Mouse (Mus musculus): ENCODE data around the gene Araf.
"Not testable (repeated sequence)": the region's sequence is repeated elsewhere in the genome, so short reads cannot be mapped to it uniquely, and the experiment has no call there.

Gene Araf
- long read RNA-seq, experiment 1, transcript Araf-202 (6 exons, 1,520 nt), result minor isoform, 18 of 58 reads
- long read RNA-seq, experiment 1, transcript Araf-201 (16 exons, 2,358 nt), result major isoform, 19 of 58 reads
- long read RNA-seq, experiment 1, partial matches to known transcripts, result 11 of 58 reads
- long read RNA-seq, experiment 1, other reads (novel, unspliced or antisense), result 7 of 58 reads
- long read RNA-seq, experiment 2, transcript Araf-202 (6 exons, 1,520 nt), result minor isoform, 12 of 56 reads
- long read RNA-seq, experiment 2, transcript Araf-201 (16 exons, 2,358 nt), result major isoform, 19 of 56 reads
- long read RNA-seq, experiment 2, partial matches to known transcripts, result 13 of 56 reads
- long read RNA-seq, experiment 2, other reads (novel, unspliced or antisense), result 10 of 56 reads

DNA sequence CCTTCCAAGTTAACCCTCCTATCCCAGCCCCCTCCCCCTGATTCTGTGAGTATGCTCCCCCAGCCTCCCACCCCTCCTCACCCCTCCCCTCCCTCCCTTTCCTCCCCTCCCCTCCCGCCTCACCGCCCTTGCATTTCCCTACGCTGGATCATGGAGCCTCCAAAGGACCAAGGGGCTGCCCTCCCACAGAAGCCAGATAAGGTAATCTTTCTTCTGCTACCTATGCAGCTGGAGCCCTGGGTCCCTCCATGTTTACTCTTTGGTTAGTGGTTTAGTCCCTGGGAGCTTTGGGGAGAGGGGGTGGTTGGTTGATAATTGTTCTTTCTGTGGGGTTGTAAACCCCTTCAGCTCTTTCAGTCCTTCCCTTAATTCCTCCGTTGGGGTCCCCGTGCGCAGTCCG is at the start of gene Araf:
Gene Araf, plus strand, starts transcription at position 134 of the 400 bp plus-strand sequence.
- intact Hi-C loops (cut with DNase I), result loop anchor here (5.0 kb wide), 1 partner anchor 135 kb away; no protein-coding TSS in a partner anchor

DNA sequence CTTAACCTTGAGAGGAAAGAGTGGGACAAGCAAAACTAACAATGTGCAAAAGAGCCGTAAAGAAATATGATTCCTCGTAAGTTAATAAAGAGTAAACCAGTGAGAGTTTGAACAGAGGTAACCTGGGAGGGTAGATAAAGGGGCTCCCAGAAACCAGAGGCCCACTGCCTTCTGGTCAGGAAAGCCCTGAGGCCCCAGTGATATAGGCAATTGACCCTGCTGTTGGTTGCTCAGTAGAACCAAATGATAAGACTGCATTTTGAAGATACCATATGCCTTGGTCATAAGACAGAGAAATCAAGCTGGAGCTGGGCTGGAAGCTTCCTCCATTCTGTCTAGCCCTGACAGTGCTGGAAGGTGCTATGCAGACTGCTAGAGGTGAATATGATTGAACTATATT is 48.8 kb upstream of the Araf start:
- intact Hi-C loops (cut with DNase I), result no loop called here

GRCm38 (mm10) chrX:20761201-20761600 is 36.4 kb upstream of the Araf start:
- intact Hi-C loops (cut with DNase I), result no loop called here

DNA sequence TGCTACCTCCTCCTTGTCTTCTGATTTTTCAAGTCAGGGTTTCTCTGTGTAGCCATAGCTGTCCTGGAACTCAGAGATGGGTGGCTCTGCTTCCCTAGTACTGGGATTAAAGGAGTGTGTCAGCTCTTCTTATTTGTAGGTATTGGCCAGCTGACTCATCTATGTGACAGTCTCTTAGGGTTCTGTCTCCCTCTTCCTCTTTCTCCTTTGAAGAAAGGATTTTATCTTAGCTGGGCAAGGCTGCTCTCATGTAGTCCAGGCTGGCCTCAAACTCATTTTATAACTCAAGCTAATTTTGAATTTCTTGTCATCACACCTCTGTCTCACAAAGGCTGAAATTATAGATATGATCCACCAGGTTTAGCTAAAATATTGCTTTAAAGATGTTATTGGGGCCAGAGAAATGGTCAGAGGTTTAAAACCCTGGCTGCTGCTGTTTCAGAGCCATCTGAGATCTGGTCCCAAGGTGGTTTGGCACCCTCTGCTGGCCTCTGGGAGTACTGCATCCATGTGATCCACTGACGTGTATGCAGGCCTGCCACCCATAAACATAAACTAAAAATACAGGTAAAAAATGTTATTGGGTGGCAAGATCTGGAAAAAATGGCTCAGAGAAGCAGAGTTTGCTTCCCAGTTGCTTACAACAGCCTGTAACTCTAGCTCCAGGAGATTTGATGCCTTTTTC is 26.8 kb upstream of the Araf start:
- intact Hi-C loops (cut with DNase I), result loop anchor here (5.0 kb wide), 1 partner anchor 109 kb away; no protein-coding TSS in a partner anchor

- intact Hi-C loops (cut with DNase I), result loop anchor here (5.0 kb wide), 1 partner anchor 109 kb away; no protein-coding TSS in a partner anchor
These were observed 25.9 kb upstream of the Araf start for GRCm38 (mm10) chrX:20771666-20772065.

DNA sequence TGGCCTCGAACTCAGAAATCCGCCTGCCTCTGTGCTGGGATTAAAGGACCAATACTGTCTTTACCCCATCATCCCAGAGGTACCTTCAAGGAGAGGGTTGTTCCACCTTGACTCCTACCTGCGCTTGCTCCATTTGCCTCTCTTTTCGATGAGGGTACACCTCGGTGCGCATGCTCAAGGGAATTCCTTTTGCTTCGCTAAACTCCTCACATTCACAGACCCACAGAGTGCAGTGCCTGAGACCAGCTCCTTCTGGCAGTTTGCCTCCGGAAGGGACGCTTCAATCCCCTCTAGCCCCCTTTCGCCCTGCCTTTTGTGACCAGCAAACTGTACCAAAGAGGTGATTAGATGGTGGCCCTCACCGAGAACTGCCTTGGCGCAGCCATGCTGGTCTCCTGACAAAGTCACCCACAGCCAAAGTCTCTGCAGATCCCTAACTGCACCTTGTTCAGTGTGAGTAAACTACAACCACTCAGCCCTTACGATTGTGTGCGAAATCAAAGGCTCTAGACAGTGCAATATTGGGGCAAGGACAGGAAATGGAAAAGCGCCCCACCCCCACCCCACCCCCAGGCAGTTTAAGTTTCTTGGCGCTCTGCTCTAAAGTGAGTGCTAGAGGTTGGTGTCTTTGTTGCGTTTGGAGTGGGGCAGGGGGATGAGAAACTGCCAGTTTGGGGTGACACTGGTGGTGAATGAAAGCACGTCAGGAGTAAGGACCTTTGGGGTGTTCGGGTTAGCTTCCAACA is 22.2 kb upstream of the Araf start:
- intact Hi-C loops (cut with DNase I), result no loop called here

DNA sequence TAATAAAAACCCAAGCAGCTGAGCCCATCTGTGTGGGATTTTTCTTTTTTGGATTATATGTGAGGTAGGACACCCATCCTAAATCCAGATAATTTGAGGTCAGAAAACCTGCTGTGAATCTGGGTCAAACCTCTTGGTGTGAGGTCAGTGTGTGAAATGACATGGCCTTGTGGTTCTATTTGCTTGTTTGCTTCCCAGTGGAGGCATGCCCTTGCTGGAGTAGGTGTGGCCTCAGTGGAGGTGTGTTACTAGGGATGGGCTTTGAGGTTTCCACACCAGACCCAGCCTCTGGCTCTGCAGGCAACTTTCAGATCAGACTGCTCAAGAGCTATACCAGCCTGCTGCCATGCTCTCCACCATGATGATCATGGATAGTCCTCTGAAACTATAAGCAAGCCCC is 20.0 kb upstream of the Araf start:
- intact Hi-C loops (cut with DNase I), result no loop called here

DNA sequence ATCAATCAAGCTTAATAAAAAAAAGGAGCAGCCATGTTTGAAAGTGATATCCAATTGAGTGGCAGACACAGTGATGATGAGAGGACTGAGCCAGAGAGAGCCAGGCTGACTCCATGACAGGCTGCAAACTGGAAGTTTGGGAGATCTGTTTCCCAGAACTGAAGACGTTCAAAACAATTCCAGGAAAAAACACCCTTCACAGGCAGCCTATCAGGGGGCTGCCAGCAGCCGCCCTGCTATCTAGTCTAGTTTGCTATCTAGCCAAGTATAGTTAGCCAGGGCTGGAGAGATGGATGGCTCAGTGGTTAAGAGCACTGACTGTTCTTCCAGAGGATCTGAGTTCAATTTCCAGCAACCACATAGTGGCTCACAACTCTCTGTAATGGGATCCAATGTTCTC is 10.3 kb upstream of the Araf start:
- intact Hi-C loops (cut with DNase I), result no loop called here

GRCm38 (mm10) chrX:20792417-20792816 is 5.2 kb upstream of the Araf start:
- intact Hi-C loops (cut with DNase I), result no loop called here

- intact Hi-C loops (cut with DNase I), result no loop called here
These were observed 4.4 kb upstream of the Araf start for GRCm38 (mm10) chrX:20793230-20793629.

DNA sequence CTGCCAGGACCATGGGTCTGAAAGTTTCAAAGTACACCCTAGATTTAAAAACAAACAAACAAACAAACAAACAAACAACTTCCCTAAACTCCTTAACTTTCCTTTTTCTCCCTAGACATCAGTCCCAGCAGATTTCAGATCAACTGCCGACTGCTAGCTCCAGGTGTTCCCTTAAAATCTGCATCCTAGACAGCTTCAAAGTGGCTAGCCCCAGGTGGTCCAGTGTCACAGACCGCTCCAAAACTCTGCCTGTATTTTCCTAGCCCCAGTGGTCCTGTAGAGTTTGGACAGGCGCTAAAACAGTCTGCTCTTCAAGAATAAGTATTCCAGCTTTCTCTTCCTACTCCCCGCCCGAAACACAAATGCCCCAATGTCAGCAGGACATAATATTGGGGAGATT is 3.4 kb upstream of the Araf start:
- intact Hi-C loops (cut with DNase I), result no loop called here

DNA sequence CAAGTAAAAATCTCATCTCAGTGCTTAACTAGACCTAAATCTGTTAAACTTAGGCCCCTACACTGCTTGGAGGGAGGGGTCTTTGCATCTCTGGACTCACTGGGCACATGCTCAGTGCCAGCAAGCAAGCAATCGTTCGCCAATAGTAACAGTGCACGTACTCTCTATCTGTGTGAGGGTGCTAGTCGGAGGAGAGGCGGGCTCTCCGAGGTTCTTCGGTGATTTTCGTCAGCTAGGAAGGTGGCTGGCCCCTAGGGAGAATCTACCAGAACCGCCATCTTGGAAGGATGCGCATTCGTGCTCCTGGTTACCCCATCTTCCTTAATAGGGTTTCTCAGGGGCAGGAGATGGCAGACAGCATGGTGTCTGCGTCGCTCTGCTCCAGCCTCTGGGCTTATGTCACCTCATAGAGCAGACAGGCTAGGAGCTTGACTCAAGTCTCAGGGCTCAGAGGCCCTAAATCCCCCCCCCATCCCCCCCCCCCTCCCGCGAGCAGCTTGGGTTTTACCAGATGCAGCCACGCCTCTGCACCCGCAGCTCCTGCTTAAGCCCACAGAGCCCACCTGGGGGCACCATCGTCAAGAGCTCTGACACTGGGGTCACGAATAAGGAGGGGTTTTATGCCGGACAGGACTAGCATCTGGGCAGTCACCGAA is 655 bp downstream of the Araf start:
- intact Hi-C loops (cut with DNase I), result loop anchor here (5.0 kb wide), 1 partner anchor 136 kb away; no protein-coding TSS in a partner anchor

GRCm38 (mm10) chrX:20798797-20799147 is 1.2 kb downstream of the Araf start:
- intact Hi-C loops (cut with DNase I), result loop anchor here (5.0 kb wide), 1 partner anchor 136 kb away; no protein-coding TSS in a partner anchor

GRCm38 (mm10) chrX:20801456-20801855 is 3.8 kb downstream of the Araf start:
- intact Hi-C loops (cut with DNase I), result no loop called here

- intact Hi-C loops (cut with DNase I), result not testable (repeated sequence)
These were observed 6.7 kb downstream of the Araf start for GRCm38 (mm10) chrX:20804301-20804700.

- intact Hi-C loops (cut with DNase I), result no loop called here
These were observed 8.7 kb downstream of the Araf start for GRCm38 (mm10) chrX:20806295-20806694.

DNA sequence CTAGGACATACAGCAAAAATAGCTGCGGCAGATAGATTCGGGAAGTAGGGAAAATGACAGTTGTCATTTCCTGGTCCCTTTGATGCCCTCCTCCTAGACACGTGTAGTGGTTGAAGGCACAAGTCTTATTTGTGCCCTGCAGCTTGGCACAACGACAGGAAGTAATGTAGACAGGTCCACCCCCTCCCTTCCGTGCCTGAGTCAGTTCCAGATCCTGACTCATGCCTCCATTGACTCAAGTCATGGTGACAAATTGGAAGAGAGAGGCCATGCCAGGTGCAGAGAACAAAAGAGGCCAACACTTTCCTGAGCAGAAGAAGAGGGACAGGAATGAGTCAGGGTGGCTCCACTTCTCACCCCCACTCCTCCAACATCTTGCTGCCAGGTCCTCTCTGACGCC is 19.4 kb downstream of the Araf start:
- intact Hi-C loops (cut with DNase I), result no loop called here

GRCm38 (mm10) chrX:20819204-20819628 is 21.6 kb downstream of the Araf start:
- intact Hi-C loops (cut with DNase I), result no loop called here

- intact Hi-C loops (cut with DNase I), result loop anchor here (2.0 kb wide), 1 partner anchor 157 kb away; no protein-coding TSS in a partner anchor
These were observed 22.3 kb downstream of the Araf start for GRCm38 (mm10) chrX:20819708-20820426.

- intact Hi-C loops (cut with DNase I), result loop anchor here (5.0 kb wide), 1 partner anchor 118 kb away; no protein-coding TSS in a partner anchor
These were observed 31.3 kb downstream of the Araf start for GRCm38 (mm10) chrX:20828934-20829333.
